Mouse (Mus musculus) left cerebral cortex, postnatal 36 days (tissue): ENCODE measurements around the gene Trappc12. TPM values are rescaled to one million over a fixed set of nuclear protein-coding genes. Genes with fewer than 3 reads are reported as not detected.

Experiments used
- DNase-seq, 2 experiments: peaks; one replicate each; pipeline ENCODE4 v3.0.0; 2021 to 2022; ENCODE audit warnings: low spot score in 2 of 2, mixed read lengths in 1 of 2
- intact Hi-C: fragments of 180-260 bp; cut with DNase I; formaldehyde crosslinking; loops from one replicate; pipeline ENCODE4 v1.15.1; 2025
- total RNA-seq, 2 experiments: library from RNA; stranded (reverse); gene quantifications; 2 replicates each; pipeline ENCODE4 v1.2.3; 2021

Trappc12 gene
- 10 to 100 TPM; 61.3 to 62.7 TPM for total RNA-seq

- peak; percentile 83 for DNase-seq
- intact Hi-C loops: loop anchor here (2.0 to 5.0 kb wide), 2 partner anchors 48 to 75 kb away; partner anchors contain the start of gene Adi1
These were observed at the start of gene Trappc12 for GRCm38 (mm10) chr12:28750021-28750633. Gene Trappc12 (minus strand): TSS chr12:28750472.

GRCm38 (mm10) chr12:28799798-28800411 is 49.6 kb upstream of the Trappc12 start:
- intact Hi-C loops: no loop called here
- DNase-seq: no peak

- intact Hi-C loops: no loop called here
- no peak for DNase-seq
These were observed 46.7 kb upstream of the Trappc12 start for GRCm38 (mm10) chr12:28796881-28797420.

GRCm38 (mm10) chr12:28795041-28795440 is 44.8 kb upstream of the Trappc12 start:
- DNase-seq: no peak
- intact Hi-C loops: no loop called here

- intact Hi-C loops: no loop called here
- DNase-seq: peak; percentile 66 to 77
These were observed 43.4 kb upstream of the Trappc12 start for GRCm38 (mm10) chr12:28793715-28794114.

- no peak for DNase-seq
- intact Hi-C loops: no loop called here
These were observed 42.3 kb upstream of the Trappc12 start for GRCm38 (mm10) chr12:28792613-28793012.

GRCm38 (mm10) chr12:28786310-28786709 is 36.0 kb upstream of the Trappc12 start:
- intact Hi-C loops: no loop called here
- DNase-seq: no peak

GRCm38 (mm10) chr12:28785299-28785698 is 35.0 kb upstream of the Trappc12 start:
- DNase-seq: no peak
- intact Hi-C loops: no loop called here

GRCm38 (mm10) chr12:28784864-28785263 is 34.6 kb upstream of the Trappc12 start:
- intact Hi-C loops: loop anchor here (5.0 kb wide), 1 partner anchor 47 kb away; no protein-coding TSS in a partner anchor
- no peak for DNase-seq

GRCm38 (mm10) chr12:28784355-28784754 is 34.1 kb upstream of the Trappc12 start:
- peak; percentile 45 to 49 for DNase-seq
- intact Hi-C loops: loop anchor here (5.0 kb wide), 1 partner anchor 48 kb away; no protein-coding TSS in a partner anchor

GRCm38 (mm10) chr12:28782637-28783036 is 32.4 kb upstream of the Trappc12 start:
- intact Hi-C loops: loop anchor here (5.0 kb wide), 1 partner anchor 50 kb away; no protein-coding TSS in a partner anchor
- DNase-seq: no peak

- intact Hi-C loops: loop anchor here (5.0 kb wide), 1 partner anchor 52 kb away; no protein-coding TSS in a partner anchor
- no peak for DNase-seq
These were observed 29.9 kb upstream of the Trappc12 start for GRCm38 (mm10) chr12:28780180-28780579.

- no peak for DNase-seq
- intact Hi-C loops: no loop called here
These were observed 25.4 kb upstream of the Trappc12 start for GRCm38 (mm10) chr12:28775627-28776026.

- intact Hi-C loops: no loop called here
- no peak for DNase-seq
These were observed 24.8 kb upstream of the Trappc12 start for GRCm38 (mm10) chr12:28775120-28775519.

GRCm38 (mm10) chr12:28773815-28774214 is 23.5 kb upstream of the Trappc12 start:
- no peak for DNase-seq
- intact Hi-C loops: no loop called here

- intact Hi-C loops: no loop called here
These were observed 19.7 kb upstream of the Trappc12 start for GRCm38 (mm10) chr12:28769953-28770352.

GRCm38 (mm10) chr12:28756019-28756418 is 5.7 kb upstream of the Trappc12 start:
- no peak for DNase-seq
- intact Hi-C loops: no loop called here

More at GRCm38 (mm10) chr12:28769953-28770352, 19.7 kb upstream of the Trappc12 start:
- no peak for DNase-seq

- intact Hi-C loops: loop anchor here (2.0 to 5.0 kb wide), 2 partner anchors 49 to 77 kb away; partner anchors contain the start of gene Adi1
- DNase-seq: peak; percentile 89 to 91
These were observed 1.4 kb upstream of the Trappc12 start, which contains the start of gene Eipr1 for GRCm38 (mm10) chr12:28751508-28752263. Gene Eipr1 (plus strand): TSS chr12:28751803.

GRCm38 (mm10) chr12:28750876-28751275 is 604 bp upstream of the Trappc12 start:
- DNase-seq: no peak
- intact Hi-C loops: loop anchor here (2.0 to 5.0 kb wide), 2 partner anchors 49 to 76 kb away; partner anchors contain the start of gene Adi1

GRCm38 (mm10) chr12:28743328-28743727 is 6.9 kb downstream of the Trappc12 start:
- intact Hi-C loops: no loop called here
- no peak for DNase-seq
